Mouse (Mus musculus): Measurements from ENCODE around the gene Draxin. TPM values are rescaled to one million over a fixed set of nuclear protein-coding genes. Genes with fewer than 3 reads are reported as not detected.
A peak's percentile ranks its signal among the peaks of the same experiment; 100 is the strongest.

The Draxin gene
- polyA plus RNA-seq, 1 experiment from 2014 or later: 0.30 TPM

DNA sequence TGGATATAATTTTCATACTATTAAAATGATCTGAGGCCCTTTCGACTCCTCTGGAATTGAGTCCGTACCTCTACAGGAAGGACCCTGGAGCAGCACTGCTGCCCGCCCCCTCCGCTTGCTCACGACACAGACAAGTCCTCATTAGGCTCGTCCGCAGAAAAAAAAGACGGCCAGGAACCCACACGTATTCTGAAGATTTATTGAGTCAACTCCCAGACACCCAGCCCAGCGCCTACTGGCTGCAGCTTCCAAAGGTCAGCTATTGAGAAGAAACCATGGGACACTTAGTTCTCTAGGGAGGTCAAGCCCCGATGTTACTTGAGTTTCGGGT is 9.2 kb upstream of the Draxin start:
- CTCF ChIA-PET: interaction anchor here (0.8 to 6.8 kb wide), 13 partner anchors 10 to 52 kb away, joined by 3 to 76 read pairs (median 8); partner anchors contain the start of genes Agtrap, Fbxo2, Fbxo44 and Fbxo6
- no peaks in the 10 kb centered on the region for H3K27me3 ChIP-seq
- ATAC-seq: peak; percentile 24
- POLR2A ChIA-PET: interaction anchor here (0.8 to 2.8 kb wide), 3 partner anchors 11 to 24 kb away, joined by 7 to 21 read pairs (median 9); partner anchors contain the start of gene Fbxo6
- TF ChIP-seq CTCF (IDR thresholded peaks at IDR 0.05): no peak
- in situ Hi-C loops (cut with MboI; ENCODE audit: low pct_unique_long_range_greater_than_20kb): no loop called here
- DNase-seq (ENCODE audit: low read depth, low spot score): peak; percentile 22

DNA sequence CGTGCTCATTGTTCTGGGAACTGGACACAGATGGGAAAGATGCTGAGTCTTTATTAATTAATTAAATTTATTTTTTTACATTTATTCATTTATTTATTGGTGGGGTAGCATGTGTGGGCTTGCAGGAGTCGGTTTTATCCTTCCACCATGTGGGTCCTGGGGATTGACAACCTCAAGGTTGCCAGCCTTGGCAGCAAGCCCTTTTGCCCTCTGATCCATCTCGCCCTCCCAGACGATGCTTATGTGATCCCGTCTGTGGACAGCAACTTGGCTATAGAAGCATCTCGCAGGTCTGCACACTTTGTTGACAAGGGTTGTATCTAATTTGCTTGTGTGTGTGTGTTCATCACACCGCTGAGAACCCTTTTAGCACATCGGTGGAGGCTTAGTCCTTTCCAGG is 7.0 kb upstream of the Draxin start:
- POLR2A ChIA-PET: no interaction called here
- DNase-seq (ENCODE audit: low read depth, low spot score) (no peak), ATAC-seq (no peak)
- in situ Hi-C loops (cut with MboI; ENCODE audit: low pct_unique_long_range_greater_than_20kb): no loop called here
- TF ChIP-seq CTCF (IDR thresholded peaks at IDR 0.05): no peak
- H3K27me3 ChIP-seq: no peaks in the 10 kb centered on the region
- CTCF ChIA-PET: interaction anchor here (5.2 to 6.8 kb wide), 2 partner anchors 13 to 31 kb away, joined by 42 to 48 read pairs; partner anchors contain the start of gene Fbxo6

DNA sequence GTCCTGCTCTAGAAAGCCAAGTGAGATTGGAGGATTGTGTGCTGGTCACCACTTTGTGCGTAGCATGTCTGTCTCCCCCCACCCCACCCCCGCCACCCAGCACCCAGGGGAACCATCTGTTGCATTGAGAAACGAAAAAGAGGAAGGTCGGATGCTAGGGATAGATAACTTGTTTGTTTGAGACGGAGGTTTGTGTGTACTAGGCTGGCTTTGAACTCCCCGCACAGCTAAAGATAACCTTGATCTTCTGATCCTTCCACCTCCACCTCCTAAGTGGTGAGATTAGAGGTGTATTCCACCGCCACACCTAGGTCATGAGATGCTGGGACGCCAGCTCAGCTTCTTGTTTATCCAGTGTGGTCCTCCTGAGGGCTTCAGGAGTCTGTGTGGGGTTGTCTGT is 4.5 kb upstream of the Draxin start:
- ChIA-PET POLR2A (interaction anchor here (0.8 kb wide), 1 partner anchor 363 kb away, joined by 5 read pairs; no protein-coding TSS in a partner anchor), CTCF (interaction anchor here (1.4 kb wide), 1 partner anchor 20 kb away, joined by 3 read pairs; no protein-coding TSS in a partner anchor)
- in situ Hi-C loops (cut with MboI; ENCODE audit: low pct_unique_long_range_greater_than_20kb): no loop called here
- TF ChIP-seq CTCF (IDR thresholded peaks at IDR 0.05): no peak
- no peak for DNase-seq (ENCODE audit: low read depth, low spot score)
- ATAC-seq: no peak
- H3K27me3 ChIP-seq: no peaks in the 10 kb centered on the region

DNA sequence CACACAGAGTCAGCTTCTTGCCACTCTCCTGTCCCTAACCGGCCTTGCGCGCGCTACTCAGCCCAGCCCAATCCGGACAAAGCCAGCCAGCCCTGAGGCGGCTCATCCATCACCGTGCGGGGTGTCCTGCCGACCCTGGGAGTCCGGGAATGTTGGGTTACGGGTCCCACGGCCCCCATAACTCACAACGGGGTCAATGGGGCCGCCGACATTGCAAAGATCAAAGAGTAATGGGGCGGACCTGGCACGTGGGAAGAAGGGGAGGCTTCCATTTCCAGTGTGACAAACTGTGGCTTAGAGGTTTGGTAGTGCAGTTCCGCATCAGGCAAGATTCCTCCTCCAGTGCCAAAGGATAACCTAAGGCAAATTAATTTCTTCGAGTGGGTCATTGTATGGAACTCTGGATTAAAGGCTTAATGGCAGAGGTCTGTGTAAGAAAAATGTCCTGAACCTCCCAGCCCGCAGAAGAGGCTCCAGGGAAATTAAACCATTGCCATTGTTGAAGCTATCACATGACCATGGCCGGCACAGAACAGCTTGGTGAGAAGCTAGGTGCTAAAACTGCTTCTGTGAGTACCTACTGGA is 1.1 kb upstream of the Draxin start:
- H3K27me3 ChIP-seq: peaks cover 11% of the 10 kb centered on the region
- in situ Hi-C loops (cut with MboI; ENCODE audit: low pct_unique_long_range_greater_than_20kb): no loop called here
- ChIA-PET CTCF (interaction anchor here (0.9 kb wide), 1 partner anchor 13 kb away, joined by 3 read pairs; no protein-coding TSS in a partner anchor), POLR2A (interaction anchor here (1.0 kb wide), 1 partner anchor 15 kb away, joined by 3 read pairs; no protein-coding TSS in a partner anchor)
- ATAC-seq (no peak), DNase-seq (ENCODE audit: low read depth, low spot score) (no peak)
- TF ChIP-seq CTCF (IDR thresholded peaks at IDR 0.05): no peak

DNA sequence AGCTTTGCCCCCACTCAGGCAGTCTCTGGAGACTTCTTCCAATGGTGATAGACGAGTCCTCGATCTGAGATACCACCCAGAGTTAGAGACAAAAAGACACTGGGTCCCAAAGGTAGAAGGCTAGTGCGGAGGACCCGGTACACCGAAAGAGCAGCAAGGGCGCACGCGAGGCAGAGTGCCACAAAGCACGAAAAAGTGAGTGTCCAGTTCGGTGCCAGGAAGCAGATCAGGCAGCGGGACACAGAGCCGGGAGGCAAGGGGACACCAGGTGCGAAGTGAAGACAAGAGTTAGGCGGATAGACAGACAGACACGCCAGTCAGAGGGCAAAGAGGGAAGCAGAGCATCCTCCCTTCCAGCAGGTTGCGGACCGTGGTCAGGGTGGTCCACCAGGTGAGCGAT is 365 bp downstream of the Draxin start, which contains the start of gene Mad2l2:
Mad2l2 (plus strand) TSS at position 252 of the 400 bp plus-strand sequence.
- no peak for TF ChIP-seq CTCF (IDR thresholded peaks at IDR 0.05)
- in situ Hi-C loops (cut with MboI; ENCODE audit: low pct_unique_long_range_greater_than_20kb): no loop called here
- CTCF ChIA-PET: interaction anchor here (3.3 kb wide), 1 partner anchor 10 kb away, joined by 21 read pairs; no protein-coding TSS in a partner anchor
- H3K27me3 ChIP-seq: peaks cover 11% of the 10 kb centered on the region
- no peak for ATAC-seq
- DNase-seq (ENCODE audit: low read depth, low spot score): no peak
- POLR2A ChIA-PET: no interaction called here

DNA sequence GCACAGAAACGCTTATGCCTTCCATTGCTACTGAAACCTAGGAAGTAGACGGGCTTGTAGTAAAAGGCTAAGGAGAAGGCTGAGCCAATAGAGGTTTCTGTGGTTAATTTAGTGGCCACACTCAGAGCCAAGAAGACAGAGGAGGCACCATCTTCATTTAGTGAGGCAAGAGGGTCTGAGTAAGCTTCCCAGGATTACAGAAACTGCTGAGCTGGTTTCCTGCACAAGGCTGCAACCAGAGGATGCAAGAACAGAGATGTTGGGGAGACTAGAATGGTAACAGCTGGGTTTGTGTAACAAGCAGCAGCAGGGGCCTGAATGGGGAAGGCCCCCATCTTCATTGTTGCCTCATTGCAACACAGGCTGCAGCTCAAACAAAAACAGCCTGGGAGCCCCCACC is 1.8 kb downstream of the Draxin start:
- no peak for TF ChIP-seq CTCF (IDR thresholded peaks at IDR 0.05)
- DNase-seq (ENCODE audit: low read depth, low spot score): peak; percentile 37
- in situ Hi-C loops (cut with MboI; ENCODE audit: low pct_unique_long_range_greater_than_20kb): no loop called here
- ChIA-PET CTCF (interaction anchor here (0.8 to 3.3 kb wide), 3 partner anchors 11 to 42 kb away, joined by 3 to 21 read pairs (median 3); no protein-coding TSS in a partner anchor), POLR2A (interaction anchor here (1.0 kb wide), 1 partner anchor 11 kb away, joined by 3 read pairs; no protein-coding TSS in a partner anchor)
- ATAC-seq: no peak
- peaks cover 11% of the 10 kb centered on the region for H3K27me3 ChIP-seq

DNA sequence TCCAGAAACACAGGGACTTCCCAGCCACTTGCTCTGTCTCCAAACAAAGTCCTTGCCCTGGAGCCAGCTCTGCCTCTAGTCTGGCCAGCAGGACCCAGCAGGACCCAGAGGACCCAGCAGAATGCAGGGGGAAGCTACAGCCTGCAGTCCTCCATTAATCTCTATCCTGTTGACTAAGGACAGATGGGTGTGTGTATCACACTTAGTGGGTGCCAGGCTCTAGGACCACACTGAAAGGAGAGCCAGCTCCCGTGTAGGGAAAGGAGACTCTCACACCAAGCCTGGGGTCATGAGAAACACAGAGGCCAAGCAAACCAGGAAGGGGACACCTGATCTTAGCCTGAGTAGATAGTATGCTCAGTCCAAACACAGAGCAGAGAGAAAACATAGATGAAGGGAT is 2.3 kb downstream of the Draxin start:
- ATAC-seq (no peak), DNase-seq (ENCODE audit: low read depth, low spot score) (no peak)
- peaks cover 11% of the 10 kb centered on the region for H3K27me3 ChIP-seq
- ChIA-PET CTCF (interaction anchor here (0.8 to 3.3 kb wide), 4 partner anchors 11 to 42 kb away, joined by 3 to 21 read pairs (median 3); no protein-coding TSS in a partner anchor), POLR2A (interaction anchor here (1.0 kb wide), 1 partner anchor 10 kb away, joined by 3 read pairs; no protein-coding TSS in a partner anchor)
- in situ Hi-C loops (cut with MboI; ENCODE audit: low pct_unique_long_range_greater_than_20kb): no loop called here
- TF ChIP-seq CTCF (IDR thresholded peaks at IDR 0.05): no peak

DNA sequence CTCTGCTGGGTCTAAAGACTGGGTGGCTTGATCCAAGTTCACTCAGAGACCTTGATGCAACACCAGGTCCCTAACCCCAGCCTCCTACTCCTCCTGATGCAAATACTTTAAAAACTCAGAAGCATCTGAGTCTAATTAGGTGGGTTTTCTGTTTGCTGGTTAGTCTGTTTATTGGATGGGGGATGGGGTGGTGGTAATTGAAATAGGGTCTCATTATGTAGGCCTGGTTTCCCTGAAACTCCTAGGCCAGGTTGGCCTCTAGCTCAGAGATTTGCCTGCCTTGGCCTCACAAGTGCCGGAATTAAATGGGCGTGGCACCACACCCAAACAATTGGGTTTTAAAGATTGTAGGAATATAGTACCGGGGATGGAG is 7.8 kb downstream of the Draxin start:
- no peak for DNase-seq (ENCODE audit: low read depth, low spot score)
- no peak for TF ChIP-seq CTCF (IDR thresholded peaks at IDR 0.05)
- no peaks in the 10 kb centered on the region for H3K27me3 ChIP-seq
- POLR2A ChIA-PET: no interaction called here
- in situ Hi-C loops (cut with MboI; ENCODE audit: low pct_unique_long_range_greater_than_20kb): no loop called here
- no peak for ATAC-seq
- CTCF ChIA-PET: no interaction called here

DNA sequence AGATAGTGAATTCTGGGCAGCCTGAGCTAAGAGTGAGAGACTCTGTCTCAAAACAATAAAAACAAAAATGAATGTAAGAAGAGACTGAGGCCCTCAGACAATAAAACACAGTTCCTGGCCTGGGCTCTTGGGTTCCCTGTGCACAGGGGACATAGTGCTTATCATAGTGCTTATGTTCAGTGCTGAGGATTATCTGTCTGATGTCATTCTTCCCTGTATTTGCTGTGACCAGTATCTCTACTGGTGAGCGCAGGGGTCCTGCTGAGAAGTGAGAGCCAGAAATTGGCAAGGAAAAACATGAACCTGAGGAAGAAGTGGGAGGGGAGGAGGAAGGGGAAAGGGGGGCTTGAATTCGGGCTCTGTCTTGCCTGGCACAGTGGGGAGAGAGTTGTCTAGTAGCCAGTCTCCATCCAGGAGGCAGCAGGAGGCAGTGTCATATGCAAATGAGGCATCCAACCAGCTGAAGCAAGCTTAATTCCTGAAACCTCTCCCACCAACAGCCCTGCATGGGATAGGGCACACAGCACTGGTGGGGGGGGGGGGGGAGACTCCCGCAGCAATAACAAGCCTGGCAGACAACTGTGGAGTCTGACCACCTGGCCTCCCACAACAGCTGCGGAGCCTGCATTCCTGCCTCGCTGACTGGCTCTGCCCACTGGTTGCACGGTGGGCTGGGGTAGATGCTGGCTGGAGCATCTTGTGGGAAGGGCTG is 8.4 kb downstream of the Draxin start:
- CTCF ChIA-PET: interaction anchor here (1.6 kb wide), 1 partner anchor 18 kb away, joined by 4 read pairs; no protein-coding TSS in a partner anchor
- H3K27me3 ChIP-seq: no peaks in the 10 kb centered on the region
- in situ Hi-C loops (cut with MboI; ENCODE audit: low pct_unique_long_range_greater_than_20kb): no loop called here
- no peak for TF ChIP-seq CTCF (IDR thresholded peaks at IDR 0.05)
- POLR2A ChIA-PET: no interaction called here
- ATAC-seq (no peak), DNase-seq (ENCODE audit: low read depth, low spot score) (no peak)

DNA sequence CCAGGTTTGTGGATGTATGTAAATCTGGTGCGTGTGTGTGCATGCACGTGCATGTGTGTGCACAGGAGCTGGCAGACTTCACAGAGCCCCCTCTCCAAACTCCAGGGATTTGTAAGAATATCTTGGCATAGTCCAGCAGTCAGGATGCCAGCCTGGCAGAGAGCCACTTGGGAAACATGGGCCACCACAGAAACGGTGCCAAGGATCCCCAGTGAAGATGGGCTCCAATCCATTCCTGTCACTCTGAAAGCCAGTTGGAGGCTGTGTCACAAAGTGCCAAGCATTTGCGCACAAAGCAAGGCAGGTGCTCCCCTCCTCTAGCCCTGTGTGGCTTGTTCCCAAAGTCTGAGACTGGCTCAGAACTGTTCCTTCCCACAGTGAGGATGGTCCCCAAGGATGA is 9.1 kb downstream of the Draxin start:
- ATAC-seq: no peak
- DNase-seq (ENCODE audit: low read depth, low spot score): no peak
- H3K27me3 ChIP-seq: no peaks in the 10 kb centered on the region
- no peak for TF ChIP-seq CTCF (IDR thresholded peaks at IDR 0.05)
- ChIA-PET CTCF (interaction anchor here (1.6 kb wide), 1 partner anchor 19 kb away, joined by 4 read pairs; no protein-coding TSS in a partner anchor), POLR2A (interaction anchor here (0.6 kb wide), 1 partner anchor 44 kb away, joined by 3 read pairs; no protein-coding TSS in a partner anchor)
- in situ Hi-C loops (cut with MboI; ENCODE audit: low pct_unique_long_range_greater_than_20kb): no loop called here

All from Patski (cell line).